Mouse (Mus musculus) midbrain, postnatal 0 days (tissue): ENCODE measurements around the gene Dnm3. TPM values are rescaled to one million over a fixed set of nuclear protein-coding genes. Genes with fewer than 3 reads are reported as not detected.

Source experiments
- ATAC-seq: fragments of 200-750 bp; cut with Nextera tagmentation; 2 replicates; pipeline ENCODE4 v1.8.0; 2017; ENCODE audit warnings: moderate number of reproducible peaks, mild to moderate bottlenecking, moderate TSS enrichment, moderate library complexity; ENCODE audit not compliant: low FRiP score
- DNase-seq: peaks from one replicate; pipeline ENCODE4 v3.0.0-alpha.2; 2015; ENCODE audit warnings: low spot score
- H3K27ac ChIP-seq: fragments of 300-500 bp; sonication (generic); 2 replicates; pipeline ENCODE4 v1.5.1; 2014; ENCODE audit warnings: low read depth, mild to moderate bottlenecking, low read length, mixed read lengths
- H3K27me3 ChIP-seq: fragments of 300-500 bp; sonication (generic); 2 replicates; pipeline ENCODE4 v1.6.1; 2014; ENCODE audit warnings: low read length, control low read depth, mixed read lengths; ENCODE audit not compliant: insufficient read depth
- H3K36me3 ChIP-seq: fragments of 300-500 bp; sonication (generic); 2 replicates; pipeline ENCODE4 v1.6.1; 2014; ENCODE audit warnings: low read length, control low read depth, mixed read lengths; ENCODE audit not compliant: insufficient read depth
- H3K4me1 ChIP-seq: fragments of 300-500 bp; sonication (generic); 2 replicates; pipeline ENCODE4 v1.6.1; 2014; ENCODE audit warnings: mild to moderate bottlenecking, control low read depth, antibody characterized with exemption, low read length, mixed read lengths; ENCODE audit not compliant: insufficient read depth
- H3K4me2 ChIP-seq: fragments of 300-500 bp; sonication (generic); 2 replicates; pipeline ENCODE4 v1.6.1; 2014; ENCODE audit warnings: low read depth, mild to moderate bottlenecking, low read length, mixed read lengths; ENCODE audit not compliant: poor library complexity, severe bottlenecking
- H3K4me3 ChIP-seq: fragments of 300-500 bp; sonication (generic); 2 replicates; pipeline ENCODE4 v1.5.1; 2014; ENCODE audit warnings: low read depth, mild to moderate bottlenecking, low read length, moderate library complexity
- H3K9ac ChIP-seq: fragments of 300-500 bp; sonication (generic); replicated peaks from 2 replicates; pipeline ENCODE4 v1.6.1; 2014; ENCODE audit warnings: mild to moderate bottlenecking, low read length, moderate library complexity, mixed read lengths; ENCODE audit not compliant: poor library complexity, severe bottlenecking
- H3K9me3 ChIP-seq: fragments of 300-500 bp; sonication (generic); 2 replicates; pipeline ENCODE4 v1.6.1; 2016; ENCODE audit warnings: low read length, control low read depth
- CTCF ChIP-seq: IDR thresholded peaks from 2 replicates; pipeline ENCODE4 v1.5.1; 2016; ENCODE audit warnings: antibody characterized with exemption, mild to moderate bottlenecking
- WGBS: fragments of 180-500 bp; shearing (Covaris S2); extraction: QIAGEN DNeasy Blood & Tissue Kit; methylation state at CpG from one replicate; pipeline ENCODE4 v1.1.7; 2014; 5-methylcytosine and 5-hydroxymethylcytosine counted together
- polyA plus RNA-seq: library from polyadenylated mRNA; unstranded; fragments of >200 nt; fragmentation: Nextera tagmentation; extraction: Ambion mirVana; gene quantifications from 2 replicates; pipeline ENCODE4 v1.2.1, GENCODE M21; 2015
- total RNA-seq: library from RNA; depleted of rRNA; stranded (reverse); fragments of >200 nt; gene quantifications from 2 replicates; pipeline ENCODE4 v1.2.3, GENCODE M21; 2014

The Dnm3 gene
- total and polyA plus RNA-seq, 2 experiments from 2014 or later = 67.0 to 88.5 TPM

GRCm38 (mm10) chr1:162215743-162216142 lies 262.1 kb downstream of the Dnm3 start:
- ATAC-seq (no peak), DNase-seq (no peak)
- no peak overlapping the region for H3K4me2 ChIP-seq
- WGBS = 75% methylated on average over 5 of the region's 5 CpGs
- H3K9me3 ChIP-seq = no peaks in the 10 kb centered on the region
- no peak overlapping the region for H3K4me3 ChIP-seq
- no peaks in the 10 kb centered on the region for H3K27me3 ChIP-seq
- no peaks in the 10 kb centered on the region for H3K36me3 ChIP-seq
- no peak overlapping the region for H3K9ac ChIP-seq
- no peak overlapping the region for H3K27ac ChIP-seq
- no peak for TF ChIP-seq CTCF
- no peaks in the 10 kb centered on the region for H3K4me1 ChIP-seq

- Histone ChIP-seq H3K36me3 (no peaks in the 10 kb centered on the region), H3K4me1 (no peaks in the 10 kb centered on the region), H3K9me3 (no peaks in the 10 kb centered on the region), H3K27ac (no peak overlapping the region), H3K27me3 (no peaks in the 10 kb centered on the region), H3K4me2 (no peak overlapping the region), H3K9ac (no peak overlapping the region), H3K4me3 (no peak overlapping the region)
- no peak for DNase-seq
- WGBS = 91% methylated on average over 8 of the region's 8 CpGs
- no peak for TF ChIP-seq CTCF
- ATAC-seq = no peak
Measured at GRCm38 (mm10) chr1:162213066-162213465, 264.8 kb downstream of the Dnm3 start.

GRCm38 (mm10) chr1:162210529-162210928 lies 267.3 kb downstream of the Dnm3 start:
- DNase-seq = no peak
- H3K9me3 ChIP-seq = no peaks in the 10 kb centered on the region
- no peaks in the 10 kb centered on the region for H3K36me3 ChIP-seq
- no peaks in the 10 kb centered on the region for H3K27me3 ChIP-seq
- H3K4me2 ChIP-seq = no peak overlapping the region
- H3K9ac ChIP-seq = no peak overlapping the region
- no peaks in the 10 kb centered on the region for H3K4me1 ChIP-seq
- no peak for ATAC-seq
- H3K4me3 ChIP-seq = no peak overlapping the region
- WGBS = 29% methylated on average over 2 of the region's 2 CpGs
- no peak for TF ChIP-seq CTCF
- no peak overlapping the region for H3K27ac ChIP-seq

GRCm38 (mm10) chr1:162209487-162210149 lies 268.2 kb downstream of the Dnm3 start:
- peak; percentile 59 for DNase-seq

GRCm38 (mm10) chr1:162209010-162209409 lies 268.8 kb downstream of the Dnm3 start:
- Histone ChIP-seq H3K27me3 (no peaks in the 10 kb centered on the region), H3K4me1 (no peaks in the 10 kb centered on the region), H3K4me3 (no peak overlapping the region), H3K9ac (no peak overlapping the region), H3K9me3 (no peaks in the 10 kb centered on the region), H3K36me3 (no peaks in the 10 kb centered on the region), H3K27ac (no peak overlapping the region), H3K4me2 (no peak overlapping the region)
- DNase-seq (no peak), ATAC-seq (no peak)
- TF ChIP-seq CTCF = no peak
- 82% methylated on average over 9 of the region's 9 CpGs for WGBS

More at GRCm38 (mm10) chr1:162209487-162210149, 268.2 kb downstream of the Dnm3 start:
- ATAC-seq = peak; percentile 62; the same call in 1 of the 2 replicates
- H3K4me2 ChIP-seq = no peak overlapping the region
- 20% methylated on average over 10 of the region's 10 CpGs for WGBS
- H3K4me1 ChIP-seq = no peaks in the 10 kb centered on the region
- no peak overlapping the region for H3K4me3 ChIP-seq
- H3K9me3 ChIP-seq = no peaks in the 10 kb centered on the region
- no peak for TF ChIP-seq CTCF
- H3K27me3 ChIP-seq = no peaks in the 10 kb centered on the region
- H3K36me3 ChIP-seq = no peaks in the 10 kb centered on the region
- H3K9ac ChIP-seq = no peak overlapping the region
- no peak overlapping the region; the same call in 1 of the 2 replicates for H3K27ac ChIP-seq

GRCm38 (mm10) chr1:162207708-162208043 lies 270.2 kb downstream of the Dnm3 start:
- H3K27me3 ChIP-seq = no peaks in the 10 kb centered on the region
- H3K9me3 ChIP-seq = no peaks in the 10 kb centered on the region
- no peak overlapping the region for H3K4me2 ChIP-seq
- ATAC-seq = no peak
- H3K4me1 ChIP-seq = no peaks in the 10 kb centered on the region
- no peak overlapping the region for H3K4me3 ChIP-seq
- H3K27ac ChIP-seq = no peak overlapping the region
- no peak for DNase-seq
- H3K9ac ChIP-seq = no peak overlapping the region
- no peak for TF ChIP-seq CTCF
- 55% methylated on average over 7 of the region's 7 CpGs for WGBS
- H3K36me3 ChIP-seq = no peaks in the 10 kb centered on the region
